Mouse (Mus musculus) olfactory bulb, adult 2 months (tissue): ENCODE results near the gene Cep170b. TPM values are rescaled to one million over a fixed set of nuclear protein-coding genes. Genes with fewer than 3 reads are reported as not detected.

Experiments used
- H3K27ac ChIP-seq: fragments of 200-500 bp; 2 replicates; pipeline ENCODE4 v1.5.1; 2012; ENCODE audit warnings: low read depth, low read length; ENCODE audit not compliant: insufficient read depth
- H3K4me1 ChIP-seq: fragments of 200-500 bp; 2 replicates; pipeline ENCODE4 v1.6.1; 2012; ENCODE audit warnings: low read length; ENCODE audit not compliant: control insufficient read depth, insufficient read depth
- H3K4me3 ChIP-seq: fragments of 200-500 bp; 2 replicates; pipeline ENCODE4 v1.5.1; 2012; ENCODE audit warnings: mild to moderate bottlenecking, low read depth, low read length, moderate library complexity; ENCODE audit not compliant: insufficient read depth
- CTCF ChIP-seq: fragments of 200-500 bp; IDR thresholded peaks from 2 replicates; pipeline ENCODE4 v1.5.1; 2012; ENCODE audit warnings: low read depth, mild to moderate bottlenecking, low read length, moderate library complexity; ENCODE audit not compliant: insufficient read depth
- POLR2A ChIP-seq: fragments of 200-500 bp; IDR thresholded peaks from 2 replicates; pipeline ENCODE4 v1.6.1; 2012; ENCODE audit warnings: mild to moderate bottlenecking, low read depth, low read length, moderate library complexity; ENCODE audit not compliant: insufficient read depth
- WGBS: fragments of 180-500 bp; shearing (Covaris S2); methylation state at CpG from one replicate; pipeline ENCODE4 v1.1.7; 2018; 5-methylcytosine and 5-hydroxymethylcytosine counted together
- polyA plus RNA-seq: library from polyadenylated mRNA; stranded (reverse); fragments of >200 nt; gene quantifications from 2 replicates; pipeline ENCODE4 v1.2.4, GENCODE M21; 2012; ENCODE audit warnings: low replicate concordance; ENCODE audit not compliant: missing spikeins, insufficient read depth, insufficient read length

The Cep170b gene
- polyA plus RNA-seq, 1 experiment: not detected

GRCm38 (mm10) chr12:112734108-112734820, 14.0 kb downstream of the Cep170b start:
- Histone ChIP-seq H3K4me3 (no peak overlapping the region), H3K27ac (no peak overlapping the region), H3K4me1 (peaks cover 2% of the 10 kb centered on the region; the same call in 1 of the 2 replicates)
- 77% methylated on average over 2 of the region's 2 CpGs for WGBS
- no peak for TF ChIP-seq CTCF
- TF ChIP-seq POLR2A: no peak

GRCm38 (mm10) chr12:112734881-112735655, 14.8 kb downstream of the Cep170b start:
- TF ChIP-seq POLR2A (no peak), CTCF (no peak)
- no peak overlapping the region for H3K27ac ChIP-seq
- 86% methylated on average over 19 of the region's 19 CpGs for WGBS
- no peak overlapping the region for H3K4me3 ChIP-seq
- no peaks in the 10 kb centered on the region for H3K4me1 ChIP-seq

- WGBS: 83% methylated on average over 29 of the region's 29 CpGs
- Histone ChIP-seq H3K27ac (no peak overlapping the region), H3K4me1 (no peaks in the 10 kb centered on the region), H3K4me3 (no peak overlapping the region)
- TF ChIP-seq POLR2A (no peak), CTCF (no peak)
Measured at GRCm38 (mm10) chr12:112735896-112736635, 15.8 kb downstream of the Cep170b start.

- Histone ChIP-seq H3K27ac (no peak overlapping the region), H3K4me1 (no peaks in the 10 kb centered on the region), H3K4me3 (no peak overlapping the region)
- no peak for TF ChIP-seq CTCF
- WGBS: 96% methylated on average over 10 of the region's 10 CpGs
Measured at GRCm38 (mm10) chr12:112736636-112736925, 16.3 kb downstream of the Cep170b start.

GRCm38 (mm10) chr12:112737081-112737480, 16.8 kb downstream of the Cep170b start:
- WGBS: 87% methylated on average over 7 of the region's 7 CpGs
- Histone ChIP-seq H3K27ac (no peak overlapping the region), H3K4me1 (no peaks in the 10 kb centered on the region), H3K4me3 (no peak overlapping the region)
- TF ChIP-seq POLR2A (no peak), CTCF (no peak)

GRCm38 (mm10) chr12:112737761-112738160, 17.5 kb downstream of the Cep170b start:
- H3K4me1 ChIP-seq: peaks cover 5% of the 10 kb centered on the region
- WGBS: 66% methylated on average over 14 of the region's 14 CpGs
- TF ChIP-seq CTCF (no peak), POLR2A (no peak)

GRCm38 (mm10) chr12:112738281-112739022, 18.2 kb downstream of the Cep170b start:
- Histone ChIP-seq H3K27ac (no peak overlapping the region), H3K4me1 (peaks cover 11% of the 10 kb centered on the region), H3K4me3 (no peak overlapping the region)
- no peak for TF ChIP-seq CTCF
- 90% methylated on average over 31 of the region's 31 CpGs for WGBS

More at GRCm38 (mm10) chr12:112737761-112738160, 17.5 kb downstream of the Cep170b start:
- Histone ChIP-seq H3K27ac (no peak overlapping the region), H3K4me3 (no peak overlapping the region)

- no peak for TF ChIP-seq POLR2A
- TF ChIP-seq CTCF: no peak
- H3K27ac ChIP-seq: no peak overlapping the region
- 74% methylated on average over 24 of the region's 24 CpGs for WGBS
- H3K4me1 ChIP-seq: peaks cover 16% of the 10 kb centered on the region
- H3K4me3 ChIP-seq: no peak overlapping the region
Measured at GRCm38 (mm10) chr12:112739023-112739568, 18.8 kb downstream of the Cep170b start.
